Mouse (Mus musculus) embryonic facial prominence, embryonic 13.5 days (tissue): ENCODE measurements around the gene Wdr89. TPM values are rescaled to one million over a fixed set of nuclear protein-coding genes. Genes with fewer than 3 reads are reported as not detected.

ENCODE experiments used
- ATAC-seq: fragments of 200-750 bp; cut with Nextera tagmentation; 2 replicates; pipeline ENCODE4 v1.8.0; 2017; ENCODE audit warnings: low read depth; ENCODE audit not compliant: insufficient number of reproducible peaks, insufficient read depth, low FRiP score, low TSS enrichment
- H3K27ac ChIP-seq: fragments of 300-500 bp; sonication (generic); 2 replicates; pipeline ENCODE4 v1.5.1; 2015; ENCODE audit warnings: moderate library complexity, mild to moderate bottlenecking, inconsistent platforms
- H3K27me3 ChIP-seq: fragments of 300-500 bp; sonication (generic); 2 replicates; pipeline ENCODE4 v1.6.1; 2015; ENCODE audit warnings: mild to moderate bottlenecking, inconsistent platforms
- H3K36me3 ChIP-seq: fragments of 300-500 bp; sonication (generic); 2 replicates; pipeline ENCODE4 v1.6.1; 2015; ENCODE audit warnings: mild to moderate bottlenecking, inconsistent platforms
- H3K4me1 ChIP-seq: fragments of 300-500 bp; sonication (generic); 2 replicates; pipeline ENCODE4 v1.6.1; 2015; ENCODE audit warnings: inconsistent platforms
- H3K4me2 ChIP-seq: fragments of 300-500 bp; sonication (generic); 2 replicates; pipeline ENCODE4 v1.6.1; 2015; ENCODE audit warnings: moderate library complexity, mild to moderate bottlenecking, inconsistent platforms
- H3K4me3 ChIP-seq: fragments of 300-500 bp; sonication (generic); 2 replicates; pipeline ENCODE4 v1.5.1; 2015; ENCODE audit warnings: mild to moderate bottlenecking, inconsistent platforms
- H3K9ac ChIP-seq: fragments of 300-500 bp; sonication (generic); 2 replicates; pipeline ENCODE4 v1.6.1; 2015; ENCODE audit warnings: mild to moderate bottlenecking, inconsistent platforms
- H3K9me3 ChIP-seq: fragments of 300-500 bp; sonication (generic); 2 replicates; pipeline ENCODE4 v1.6.1; 2016; ENCODE audit warnings: inconsistent platforms
- WGBS: fragments of 180-500 bp; shearing (Covaris S2); methylation state at CpG from one replicate; pipeline ENCODE4 v1.1.7; 2015; ENCODE audit warnings: mixed read lengths; 5-methylcytosine and 5-hydroxymethylcytosine counted together
- polyA plus RNA-seq: library from polyadenylated mRNA; unstranded; fragments of >200 nt; fragmentation: Nextera tagmentation; extraction: Ambion mirVana; gene quantifications from 2 replicates; pipeline ENCODE4 v1.2.1, GENCODE M21; 2015

The Wdr89 gene
- polyA plus RNA-seq, 1 experiment from 2014 or later: 13.7 TPM

DNA sequence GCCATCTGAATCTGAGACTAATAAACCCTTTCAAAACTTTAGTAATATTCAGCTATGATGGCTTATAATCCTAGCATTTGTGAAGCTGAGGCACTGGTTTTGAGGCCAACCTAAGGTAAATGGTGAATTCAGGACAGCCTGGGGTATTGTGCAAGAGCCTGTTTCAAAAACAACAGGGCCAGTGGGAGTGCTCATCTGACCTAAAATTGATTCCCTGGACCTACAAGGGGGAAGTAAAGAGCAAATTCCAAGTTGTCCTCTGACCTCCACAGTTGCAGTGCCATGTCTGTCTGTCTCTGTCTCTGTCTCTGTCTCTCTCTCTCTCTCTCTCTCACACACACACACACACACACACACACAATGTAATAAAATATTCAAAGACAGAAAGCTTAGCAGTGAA, 2.4 kb downstream of the Wdr89 start:
- Histone ChIP-seq H3K27ac (no peak overlapping the region), H3K4me1 (peaks cover 14% of the 10 kb centered on the region), H3K9ac (no peak overlapping the region), H3K9me3 (no peaks in the 10 kb centered on the region), H3K36me3 (no peaks in the 10 kb centered on the region), H3K4me3 (no peak overlapping the region), H3K27me3 (no peaks in the 10 kb centered on the region), H3K4me2 (no peak overlapping the region)
- ATAC-seq: no peak

DNA sequence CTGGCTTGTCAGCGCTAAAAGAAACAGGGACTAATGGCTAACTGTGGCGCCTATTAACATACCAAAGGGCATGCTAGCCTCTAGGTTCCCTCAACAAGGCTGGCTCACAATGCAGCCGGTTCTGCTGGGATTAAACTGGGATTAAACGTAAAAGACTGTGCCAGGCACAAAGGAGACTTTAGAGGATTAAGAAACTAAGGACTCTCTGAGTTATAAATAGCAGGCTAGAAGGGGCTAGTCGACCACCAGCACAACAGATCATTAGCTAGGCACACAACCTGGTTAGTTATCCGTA, 4.9 kb downstream of the Wdr89 start:
- 22% methylated on average over 6 of the region's 6 CpGs for WGBS
- Histone ChIP-seq H3K9me3 (no peaks in the 10 kb centered on the region), H3K4me1 (0 out of 2 replicates have a peak, but pooled peaks cover 6% of the 10 kb centered on the region), H3K27ac (no peak overlapping the region), H3K27me3 (no peaks in the 10 kb centered on the region), H3K4me3 (no peak overlapping the region), H3K4me2 (no peak overlapping the region), H3K36me3 (no peaks in the 10 kb centered on the region), H3K9ac (no peak overlapping the region)
- no peak for ATAC-seq

DNA sequence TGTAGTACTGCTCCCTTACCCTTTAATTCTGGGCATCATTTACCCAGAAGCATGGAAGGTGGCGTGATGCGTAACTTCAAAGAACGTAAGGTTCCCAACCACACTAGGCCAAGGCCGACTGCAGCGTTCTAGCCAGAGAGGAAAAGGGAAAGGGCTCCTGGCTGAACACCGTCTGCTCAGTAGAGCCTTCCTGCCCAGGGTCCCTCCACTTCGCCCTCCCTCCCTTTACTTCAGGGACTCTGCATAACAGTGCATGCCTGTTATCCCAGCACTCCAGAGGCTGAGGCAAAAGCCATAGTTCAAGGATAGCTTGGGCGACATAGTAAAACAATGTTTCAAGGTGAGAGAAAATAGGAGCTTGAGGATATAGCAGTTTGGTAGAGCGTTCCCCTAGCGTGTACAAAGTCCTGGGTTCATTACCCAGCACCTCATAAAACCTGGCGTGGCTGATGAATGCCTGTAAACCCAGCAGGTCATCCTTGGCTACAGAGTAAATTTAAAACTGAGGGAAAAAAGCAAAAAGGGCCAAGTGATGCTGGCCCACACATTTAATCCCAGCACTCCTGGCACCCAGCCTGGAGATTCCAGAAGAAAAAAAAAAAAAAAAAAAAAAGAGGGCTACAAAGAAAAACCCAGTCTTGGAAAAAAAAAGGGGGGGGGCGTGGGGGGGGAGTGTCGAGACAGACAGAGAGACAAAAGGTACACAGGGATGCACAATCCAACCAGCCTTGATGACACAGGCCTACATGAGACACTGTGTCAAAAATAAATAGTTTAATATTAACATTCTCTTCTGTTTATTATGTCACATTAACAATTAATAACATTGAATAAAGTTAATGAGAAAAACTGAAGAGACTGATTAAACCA, 5.5 kb downstream of the Wdr89 start:
- 56% methylated on average over 13 of the region's 13 CpGs for WGBS
- Histone ChIP-seq H3K27ac (no peak overlapping the region), H3K4me2 (no peak overlapping the region), H3K36me3 (no peaks in the 10 kb centered on the region), H3K27me3 (no peaks in the 10 kb centered on the region), H3K4me1 (0 out of 2 replicates have a peak, but pooled peaks cover 5% of the 10 kb centered on the region), H3K9me3 (no peaks in the 10 kb centered on the region), H3K4me3 (no peak overlapping the region), H3K9ac (no peak overlapping the region)
- ATAC-seq: no peak

DNA sequence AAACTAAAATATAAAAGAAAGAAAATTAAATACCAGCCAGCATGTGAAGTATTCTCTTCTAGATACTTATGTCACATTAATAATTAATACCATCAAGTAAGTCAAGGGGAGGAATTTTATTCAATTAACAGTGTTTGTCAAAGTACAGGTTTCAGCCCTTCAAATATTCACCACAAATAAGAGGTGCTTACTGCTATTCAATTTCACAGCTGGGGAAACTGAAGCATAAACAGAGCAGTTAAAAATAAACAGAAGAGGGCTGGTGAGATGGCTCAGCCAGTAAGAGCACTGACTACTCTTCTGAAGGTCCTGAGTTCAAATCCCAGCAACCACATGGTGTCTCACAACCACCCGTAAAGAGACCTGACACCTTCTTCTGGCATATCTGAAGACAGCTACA, 7.0 kb downstream of the Wdr89 start:
- ATAC-seq: no peak
- Histone ChIP-seq H3K4me3 (no peak overlapping the region), H3K9ac (no peak overlapping the region), H3K36me3 (no peaks in the 10 kb centered on the region), H3K4me1 (no peaks in the 10 kb centered on the region), H3K27me3 (no peaks in the 10 kb centered on the region), H3K4me2 (no peak overlapping the region), H3K9me3 (no peaks in the 10 kb centered on the region), H3K27ac (no peak overlapping the region)
- 95% methylated on average over 1 of the region's 1 CpGs for WGBS

DNA sequence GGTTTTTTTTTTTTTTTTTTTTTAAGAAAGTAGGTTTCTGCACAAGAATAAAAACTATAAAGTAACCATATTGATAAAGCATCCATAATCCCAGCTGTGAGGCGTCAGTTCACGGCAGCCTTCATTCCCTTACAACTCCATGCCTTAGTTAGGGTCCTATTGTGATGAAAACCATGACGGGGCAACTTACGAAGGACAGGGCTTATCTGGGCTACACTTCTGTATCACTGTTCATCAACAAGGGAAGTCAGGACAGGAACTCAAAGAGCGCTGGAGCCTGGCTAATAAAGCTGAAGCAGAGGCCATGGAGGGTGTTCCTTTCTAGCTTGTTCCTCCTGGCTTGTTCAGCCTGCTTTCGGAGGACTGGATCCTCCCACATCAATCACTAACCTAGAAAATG, 10.9 kb downstream of the Wdr89 start:
- no peak overlapping the region for H3K27ac ChIP-seq
- no peak for ATAC-seq
- H3K4me1 ChIP-seq: no peaks in the 10 kb centered on the region
- H3K36me3 ChIP-seq: no peaks in the 10 kb centered on the region
- H3K9me3 ChIP-seq: no peaks in the 10 kb centered on the region
- no peak overlapping the region for H3K4me3 ChIP-seq
- WGBS: 80% methylated on average over 6 of the region's 6 CpGs
- H3K9ac ChIP-seq: no peak overlapping the region
- no peak overlapping the region for H3K4me2 ChIP-seq
- no peaks in the 10 kb centered on the region for H3K27me3 ChIP-seq

DNA sequence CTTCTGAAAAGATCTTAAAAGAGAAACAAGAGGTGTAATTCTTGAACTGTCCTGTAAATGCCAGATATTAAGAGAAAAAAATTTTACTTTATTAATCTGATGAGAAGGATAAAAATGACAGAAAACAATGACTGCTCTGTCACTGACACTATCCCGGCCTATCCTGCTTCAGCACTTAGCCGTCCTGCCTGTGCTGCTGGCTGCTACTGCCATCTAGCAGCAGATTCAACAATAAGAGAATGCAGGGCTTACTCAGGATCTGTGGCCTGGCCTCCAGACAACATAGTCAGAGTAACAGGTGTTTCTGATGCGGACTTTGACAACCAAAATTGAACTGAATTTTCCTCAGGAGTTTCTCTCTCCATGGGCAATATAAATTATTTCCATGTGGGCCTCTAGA, 12.8 kb downstream of the Wdr89 start:
- Histone ChIP-seq H3K9ac (no peak overlapping the region), H3K4me1 (no peaks in the 10 kb centered on the region), H3K36me3 (no peaks in the 10 kb centered on the region), H3K27me3 (no peaks in the 10 kb centered on the region), H3K4me2 (no peak overlapping the region), H3K27ac (no peak overlapping the region), H3K4me3 (no peak overlapping the region), H3K9me3 (no peaks in the 10 kb centered on the region)
- 28% methylated on average over 3 of the region's 3 CpGs for WGBS
- no peak for ATAC-seq

DNA sequence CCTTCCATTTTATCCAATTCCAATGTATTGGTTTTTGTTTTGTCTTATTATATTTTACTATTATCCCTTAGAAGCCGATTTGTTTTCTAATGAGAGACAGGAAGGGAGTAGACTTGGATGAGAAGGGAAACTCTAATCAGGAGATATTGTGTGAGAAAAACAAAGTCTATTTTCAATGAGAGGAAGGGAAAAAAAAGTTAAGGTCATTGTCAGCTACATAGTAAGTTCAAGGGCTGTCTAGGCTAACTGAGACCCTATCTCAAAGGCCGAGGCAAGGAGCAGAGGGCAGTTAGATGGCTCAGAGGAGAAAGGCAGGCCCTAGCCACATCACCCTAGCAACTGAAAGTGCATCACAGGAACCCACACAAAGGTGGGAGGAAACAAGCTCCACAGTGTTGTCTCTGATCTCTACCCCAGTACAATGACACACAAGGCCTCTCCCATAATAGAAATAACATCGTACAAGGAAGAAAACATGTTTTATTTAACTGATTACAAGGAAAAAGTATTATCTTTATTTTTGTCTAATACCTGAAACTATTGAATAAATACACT, 15.0 kb downstream of the Wdr89 start:
- H3K27ac ChIP-seq: no peak overlapping the region
- no peaks in the 10 kb centered on the region for H3K4me1 ChIP-seq
- no peaks in the 10 kb centered on the region for H3K36me3 ChIP-seq
- no peak overlapping the region for H3K4me2 ChIP-seq
- H3K27me3 ChIP-seq: no peaks in the 10 kb centered on the region
- no peak overlapping the region for H3K9ac ChIP-seq
- H3K4me3 ChIP-seq: no peak overlapping the region
- 79% methylated on average over 3 of the region's 3 CpGs for WGBS
- no peak for ATAC-seq
- H3K9me3 ChIP-seq: no peaks in the 10 kb centered on the region; the same call in 1 of the 2 replicates

DNA sequence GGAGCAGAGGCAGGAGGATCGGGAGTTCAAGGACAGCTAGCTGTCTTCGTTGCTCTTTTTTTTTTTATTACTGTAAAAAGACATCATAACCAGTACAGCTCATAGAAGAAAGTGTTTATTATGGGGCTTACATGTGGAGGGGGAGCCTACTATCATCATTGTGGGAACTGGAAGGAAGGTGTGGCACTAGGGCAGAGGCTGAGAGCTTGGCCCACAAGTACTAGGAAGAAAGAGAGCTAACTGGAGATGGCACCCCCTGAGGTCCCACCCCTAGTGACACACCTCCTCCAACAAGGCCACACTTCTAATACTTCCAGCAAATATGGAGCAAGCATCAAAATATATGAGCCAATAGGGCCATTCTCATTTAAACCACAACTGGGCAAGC, 19.6 kb downstream of the Wdr89 start:
- H3K9me3 ChIP-seq: no peaks in the 10 kb centered on the region; the same call in 1 of the 2 replicates
- H3K9ac ChIP-seq: no peak overlapping the region
- no peak for ATAC-seq
- H3K27me3 ChIP-seq: no peaks in the 10 kb centered on the region
- no peaks in the 10 kb centered on the region; the same call in 1 of the 2 replicates for H3K4me1 ChIP-seq
- no peak overlapping the region for H3K4me2 ChIP-seq
- H3K4me3 ChIP-seq: no peak overlapping the region
- H3K27ac ChIP-seq: no peak overlapping the region
- WGBS: 84% methylated on average over 2 of the region's 2 CpGs
- no peaks in the 10 kb centered on the region for H3K36me3 ChIP-seq

DNA sequence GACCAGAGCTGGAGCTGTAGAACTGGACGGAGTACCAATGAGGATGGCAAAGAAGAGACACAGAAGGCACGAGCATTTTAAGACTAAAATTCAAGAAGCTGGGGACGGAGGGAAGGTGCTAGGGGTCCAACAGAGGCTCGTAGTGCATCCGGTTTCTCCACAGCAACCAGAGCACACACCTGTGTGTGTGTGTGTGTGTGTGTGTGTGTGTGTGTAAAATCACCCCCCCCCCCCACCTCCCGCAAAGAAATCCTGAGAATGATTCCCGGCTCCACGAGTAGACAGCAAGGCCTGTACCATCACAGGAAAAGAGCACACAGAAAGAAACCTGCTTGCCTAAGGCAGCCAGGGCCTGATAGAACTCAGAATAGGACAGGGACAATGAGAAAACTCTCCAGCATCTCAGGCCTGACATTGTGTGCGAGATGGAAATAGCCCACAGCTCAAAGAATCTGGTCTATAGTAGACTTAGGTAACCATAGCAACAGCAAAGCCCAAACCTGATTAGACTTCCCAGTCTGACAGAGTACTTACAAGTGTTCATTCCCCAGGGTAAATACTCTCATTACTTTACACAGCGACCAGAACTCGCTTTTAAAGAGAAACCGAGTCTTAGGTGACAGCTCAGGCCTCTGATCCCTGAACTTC, 20.2 kb downstream of the Wdr89 start:
- Histone ChIP-seq H3K4me2 (no peak overlapping the region), H3K36me3 (no peaks in the 10 kb centered on the region), H3K27ac (no peak overlapping the region), H3K27me3 (no peaks in the 10 kb centered on the region), H3K9me3 (no peaks in the 10 kb centered on the region; the same call in 1 of the 2 replicates), H3K4me1 (no peaks in the 10 kb centered on the region; the same call in 1 of the 2 replicates), H3K4me3 (no peak overlapping the region), H3K9ac (no peak overlapping the region)
- 77% methylated on average over 12 of the region's 12 CpGs for WGBS
- ATAC-seq: no peak

DNA sequence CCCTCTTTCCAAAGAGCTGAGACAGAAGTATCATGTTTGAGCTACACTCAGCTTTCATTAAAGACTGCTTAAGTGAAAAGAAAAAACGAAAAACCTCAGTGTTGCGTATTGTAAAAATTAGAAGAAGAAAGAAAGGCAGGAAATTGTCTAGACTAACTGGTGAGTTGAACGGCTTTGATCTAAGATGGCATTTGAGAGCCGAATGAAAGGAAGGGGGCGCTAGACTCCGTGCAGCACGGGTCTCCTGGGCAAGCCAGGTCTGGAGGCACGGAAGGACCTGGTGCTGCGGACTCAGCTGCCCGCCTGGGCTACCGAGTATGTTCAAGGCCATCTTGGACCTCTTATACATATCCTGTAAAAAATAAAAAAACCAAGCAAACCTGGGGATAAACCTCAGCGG, 21.1 kb downstream of the Wdr89 start:
- ATAC-seq: no peak
- H3K4me1 ChIP-seq: no peaks in the 10 kb centered on the region; the same call in 1 of the 2 replicates
- H3K27me3 ChIP-seq: no peaks in the 10 kb centered on the region
- 48% methylated on average over 12 of the region's 12 CpGs for WGBS
- H3K36me3 ChIP-seq: no peaks in the 10 kb centered on the region
- H3K4me2 ChIP-seq: no peak overlapping the region
- no peak overlapping the region for H3K27ac ChIP-seq
- no peaks in the 10 kb centered on the region; the same call in 1 of the 2 replicates for H3K9me3 ChIP-seq
- H3K9ac ChIP-seq: no peak overlapping the region
- H3K4me3 ChIP-seq: no peak overlapping the region

DNA sequence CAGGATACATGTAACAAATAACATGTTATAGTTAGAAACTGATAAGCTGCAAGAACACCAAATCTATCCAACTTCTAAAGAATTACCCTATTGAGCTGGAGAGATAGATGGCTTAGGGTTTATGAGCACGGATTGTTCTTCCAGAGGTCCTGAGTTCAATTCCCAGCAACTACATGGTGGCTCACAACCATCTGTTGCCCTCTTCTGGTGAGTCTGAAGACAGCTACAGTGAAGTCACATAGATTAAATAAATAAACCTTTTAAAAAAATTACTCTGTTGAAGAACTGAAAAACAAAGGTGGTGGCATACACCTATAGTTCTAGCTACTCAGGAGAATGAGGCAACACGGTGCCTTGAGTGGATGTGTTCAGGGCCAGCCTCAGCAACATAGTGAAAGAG, 21.7 kb downstream of the Wdr89 start:
- WGBS: 86% methylated on average over 2 of the region's 2 CpGs
- no peaks in the 10 kb centered on the region; the same call in 1 of the 2 replicates for H3K9me3 ChIP-seq
- H3K4me2 ChIP-seq: no peak overlapping the region
- H3K27ac ChIP-seq: no peak overlapping the region
- no peak for ATAC-seq
- no peaks in the 10 kb centered on the region; the same call in 1 of the 2 replicates for H3K4me1 ChIP-seq
- H3K27me3 ChIP-seq: no peaks in the 10 kb centered on the region
- H3K4me3 ChIP-seq: no peak overlapping the region
- no peaks in the 10 kb centered on the region for H3K36me3 ChIP-seq
- no peak overlapping the region for H3K9ac ChIP-seq

DNA sequence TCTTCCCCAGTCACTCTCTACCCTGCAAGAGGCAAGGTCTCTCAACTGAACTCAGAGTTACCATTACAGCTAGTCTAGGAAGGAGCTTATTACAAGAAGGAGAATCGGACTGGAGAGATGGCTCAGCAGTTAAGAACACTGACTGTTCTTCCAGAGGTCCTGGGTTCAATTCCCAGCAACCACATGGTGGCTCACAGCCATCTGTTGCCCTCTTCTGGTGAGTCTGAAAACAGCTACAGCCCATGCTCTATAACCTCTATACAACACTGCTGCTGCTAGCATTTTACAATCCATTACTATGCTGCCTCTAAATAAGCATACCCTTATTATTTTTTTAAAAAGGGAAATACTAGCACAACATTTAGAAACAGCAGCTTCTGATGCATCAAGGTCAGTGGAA, 23.6 kb downstream of the Wdr89 start:
- Histone ChIP-seq H3K4me2 (no peak overlapping the region), H3K4me1 (no peaks in the 10 kb centered on the region; the same call in 1 of the 2 replicates), H3K9me3 (no peaks in the 10 kb centered on the region; the same call in 1 of the 2 replicates), H3K27ac (no peak overlapping the region), H3K9ac (no peak overlapping the region), H3K36me3 (no peaks in the 10 kb centered on the region), H3K27me3 (no peaks in the 10 kb centered on the region), H3K4me3 (no peak overlapping the region)
- ATAC-seq: no peak
- WGBS: 100% methylated on average over 1 of the region's 1 CpGs
